Mouse (Mus musculus) bone marrow, adult 2 months (tissue): ENCODE measurements around the gene Pde4d. TPM values are rescaled to one million over a fixed set of nuclear protein-coding genes. Genes with fewer than 3 reads are reported as not detected.

Experiments used
- H3K27ac ChIP-seq: fragments of 200-500 bp; 2 replicates; pipeline ENCODE4 v1.5.1; 2012; ENCODE audit warnings: low read depth, mild to moderate bottlenecking, control low read depth, inconsistent platforms, low read length; ENCODE audit not compliant: control insufficient read depth, poor library complexity, insufficient read depth
- H3K4me1 ChIP-seq: fragments of 200-500 bp; 2 replicates; pipeline ENCODE4 v1.6.1; 2011; ENCODE audit warnings: low read length; ENCODE audit not compliant: control insufficient read depth, insufficient read depth
- H3K4me3 ChIP-seq: fragments of 200-500 bp; replicated peaks from 2 replicates; pipeline ENCODE3; 2011; ENCODE audit warnings: mild to moderate bottlenecking, low read depth, low read length, control low read depth; ENCODE audit not compliant: control insufficient read depth
- CTCF ChIP-seq: fragments of 200-500 bp; IDR thresholded peaks from 2 replicates; pipeline ENCODE4 v1.5.1; 2011; ENCODE audit warnings: low read length, control low read depth; ENCODE audit not compliant: control insufficient read depth, insufficient read depth
- POLR2A ChIP-seq: fragments of 200-500 bp; IDR thresholded peaks from 2 replicates; pipeline ENCODE4 v1.6.1; 2011; ENCODE audit warnings: low read depth, mild to moderate bottlenecking, control low read depth, low read length, borderline replicate concordance; ENCODE audit not compliant: control insufficient read depth
- WGBS: fragments of 180-500 bp; shearing (Covaris S2); methylation state at CpG from one replicate; pipeline ENCODE4 v1.1.7; 2018; 5-methylcytosine and 5-hydroxymethylcytosine counted together
- polyA plus RNA-seq: library from polyadenylated mRNA; stranded (reverse); fragments of >200 nt; gene quantifications from 2 replicates; pipeline ENCODE4 v1.2.4, GENCODE M21; 2011; ENCODE audit warnings: low replicate concordance; ENCODE audit not compliant: missing spikeins, insufficient read depth, insufficient read length

Pde4d gene
- polyA plus RNA-seq, 1 experiment: 17.6 TPM

DNA sequence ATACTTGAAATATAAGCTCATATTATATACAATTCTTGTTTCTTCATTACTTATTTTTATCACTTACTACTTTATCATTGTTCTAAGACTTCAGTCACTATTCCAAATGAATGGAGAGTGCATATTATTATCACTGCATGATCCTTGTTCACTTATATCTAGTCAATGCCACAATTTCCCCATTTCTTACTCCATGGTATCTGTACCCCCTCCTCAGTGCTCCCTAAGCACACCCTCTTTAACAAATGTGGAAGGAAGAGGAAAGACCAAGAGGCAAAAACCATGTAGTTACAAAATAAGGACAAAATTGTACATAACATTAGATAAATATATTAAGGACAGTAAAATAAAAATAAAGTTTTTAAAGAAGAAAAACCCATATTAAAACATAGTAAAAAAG, 216.8 kb downstream of the Pde4d start:
- Histone ChIP-seq H3K4me1 (no peaks in the 10 kb centered on the region), H3K4me3 (no peak overlapping the region), H3K27ac (no peak overlapping the region)
- TF ChIP-seq CTCF: no peak
- TF ChIP-seq POLR2A: no peak

DNA sequence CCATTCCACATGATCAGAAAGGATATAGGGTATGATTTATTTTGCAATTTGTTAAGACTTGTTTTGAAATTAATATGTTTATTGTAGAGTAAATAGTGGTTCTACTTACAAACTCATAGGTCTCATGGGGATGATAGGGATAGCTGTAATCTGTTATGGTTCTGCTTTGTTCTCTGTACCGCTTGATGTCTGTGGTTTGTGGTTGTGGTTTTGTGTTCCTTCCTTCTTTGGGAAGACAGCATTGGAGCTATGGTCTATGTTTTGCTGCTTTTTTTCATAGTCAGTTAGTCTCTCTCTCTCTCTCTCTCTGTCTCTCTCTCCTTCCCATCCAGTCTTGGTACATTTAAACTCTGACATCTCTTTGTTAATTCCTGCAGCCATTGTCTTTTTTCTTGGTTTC, 217.3 kb downstream of the Pde4d start:
- no peaks in the 10 kb centered on the region for H3K4me1 ChIP-seq
- no peak overlapping the region for H3K4me3 ChIP-seq
- H3K27ac ChIP-seq: no peak overlapping the region
- TF ChIP-seq POLR2A (no peak), CTCF (no peak)
- WGBS: 0% methylated on average over 1 of the region's 1 CpGs

DNA sequence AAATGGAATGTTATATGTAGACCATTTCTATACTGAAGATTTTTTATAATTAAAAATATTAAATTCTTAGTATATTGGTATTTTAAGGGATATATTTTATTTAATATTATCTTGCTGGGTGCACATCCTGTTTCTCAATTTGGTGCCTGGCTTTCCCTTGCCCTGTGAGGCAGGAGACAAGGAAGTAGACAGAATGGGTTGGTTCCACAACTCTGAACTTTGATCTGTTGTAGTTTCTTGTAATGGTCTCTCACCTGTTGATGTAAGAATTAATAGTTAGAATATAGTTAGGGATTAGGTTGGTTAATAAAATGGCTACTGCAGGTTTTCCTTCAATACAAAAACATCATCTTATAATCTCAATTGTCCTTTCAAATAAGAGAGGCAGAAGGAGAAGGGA, 227.3 kb downstream of the Pde4d start:
- Histone ChIP-seq H3K4me3 (no peak overlapping the region), H3K4me1 (no peaks in the 10 kb centered on the region), H3K27ac (no peak overlapping the region)
- TF ChIP-seq CTCF (no peak), POLR2A (no peak)

DNA sequence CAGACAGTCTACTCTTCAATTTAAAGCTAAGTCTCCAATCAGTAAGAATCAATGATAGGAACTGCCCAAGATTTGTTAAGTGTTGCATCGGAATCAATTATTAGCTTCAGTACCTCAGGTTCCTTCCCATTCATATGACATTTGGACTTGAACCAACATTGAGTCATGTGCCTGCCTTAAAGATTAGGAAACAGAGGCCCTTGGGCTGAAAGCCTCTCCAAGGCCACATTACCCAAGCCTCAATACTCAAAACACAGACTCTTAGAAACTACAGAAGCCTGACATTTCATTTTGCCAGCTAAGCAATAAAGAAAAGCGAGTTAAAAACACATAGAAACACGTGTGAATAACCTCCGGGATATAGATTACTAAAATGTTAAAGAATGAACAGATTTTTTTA, 233.3 kb downstream of the Pde4d start:
- WGBS: 78% methylated on average over 4 of the region's 4 CpGs
- H3K4me3 ChIP-seq: no peak overlapping the region
- peaks cover 2% of the 10 kb centered on the region for H3K4me1 ChIP-seq
- no peak overlapping the region for H3K27ac ChIP-seq
- TF ChIP-seq CTCF (no peak), POLR2A (no peak)

- H3K27ac ChIP-seq: no peak overlapping the region
- H3K4me3 ChIP-seq: no peak overlapping the region
- 77% methylated on average over 7 of the region's 7 CpGs for WGBS
- TF ChIP-seq CTCF: no peak
- TF ChIP-seq POLR2A: no peak
- peaks cover 2% of the 10 kb centered on the region for H3K4me1 ChIP-seq
Measured at GRCm38 (mm10) chr13:108685817-108686216, 236.1 kb downstream of the Pde4d start.

DNA sequence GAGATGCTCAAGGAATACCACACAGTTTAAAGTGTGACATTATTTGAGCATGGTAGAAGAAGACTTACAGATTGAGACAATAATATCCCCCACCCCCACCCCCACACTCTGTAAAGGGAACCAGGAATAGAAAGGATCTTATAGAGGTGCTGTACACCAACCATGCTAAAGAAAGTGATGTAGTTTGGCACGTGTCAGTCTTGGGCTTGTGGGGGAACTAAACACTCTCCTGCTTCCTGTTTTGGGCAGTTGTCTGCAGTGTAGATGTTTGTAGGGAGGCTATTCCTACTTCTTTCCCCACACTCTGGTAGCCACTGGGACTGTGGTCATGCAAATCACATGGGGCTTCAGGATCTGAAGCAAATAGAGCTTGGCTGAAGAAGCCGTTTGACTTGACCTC, 236.5 kb downstream of the Pde4d start:
- Histone ChIP-seq H3K4me1 (peaks cover 2% of the 10 kb centered on the region), H3K4me3 (no peak overlapping the region), H3K27ac (no peak overlapping the region; the same call in 1 of the 2 replicates)
- TF ChIP-seq POLR2A: no peak
- TF ChIP-seq CTCF: no peak
- WGBS: 28% methylated on average over 2 of the region's 2 CpGs

GRCm38 (mm10) chr13:108686807-108687206, 237.1 kb downstream of the Pde4d start:
- no peak overlapping the region for H3K4me3 ChIP-seq
- WGBS: 2% methylated on average over 4 of the region's 4 CpGs
- peaks cover 2% of the 10 kb centered on the region for H3K4me1 ChIP-seq
- TF ChIP-seq CTCF (no peak), POLR2A (no peak)
- no peak overlapping the region; the same call in 1 of the 2 replicates for H3K27ac ChIP-seq

DNA sequence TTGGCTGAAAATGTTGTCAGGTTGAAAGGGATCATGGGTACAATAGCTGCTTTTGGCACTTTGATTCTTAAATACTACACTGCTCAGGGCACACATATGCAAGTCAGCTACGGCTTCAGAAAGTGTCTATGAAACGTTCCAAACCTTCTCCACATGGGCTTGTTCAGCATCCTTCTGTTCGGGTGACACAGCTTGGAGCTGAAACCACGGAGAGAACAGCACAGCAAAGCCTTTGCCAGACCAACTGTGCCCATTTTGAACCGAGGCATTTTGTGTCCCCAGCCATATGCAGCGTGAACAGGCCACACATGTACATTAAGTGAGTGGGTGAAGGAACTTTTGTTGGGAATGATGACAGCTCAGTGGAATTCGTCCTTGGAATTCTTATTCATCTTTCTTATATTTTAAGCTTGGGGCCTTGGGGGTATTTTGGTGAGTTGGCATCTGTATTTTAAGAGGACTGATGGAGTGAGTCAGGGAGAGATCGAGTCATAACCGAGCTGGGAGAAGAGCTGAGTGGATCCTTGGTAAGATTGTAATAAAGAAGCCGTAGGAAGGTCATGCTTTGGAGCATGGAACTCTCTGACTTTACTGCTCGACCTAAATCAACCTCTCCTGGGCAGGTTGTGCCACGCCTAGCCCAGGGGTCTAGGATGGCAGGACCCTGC, 243.3 kb downstream of the Pde4d start:
- TF ChIP-seq CTCF (no peak), POLR2A (no peak)
- WGBS: 72% methylated on average over 12 of the region's 12 CpGs
- H3K4me3 ChIP-seq: no peak overlapping the region
- H3K27ac ChIP-seq: no peak overlapping the region
- no peaks in the 10 kb centered on the region for H3K4me1 ChIP-seq

DNA sequence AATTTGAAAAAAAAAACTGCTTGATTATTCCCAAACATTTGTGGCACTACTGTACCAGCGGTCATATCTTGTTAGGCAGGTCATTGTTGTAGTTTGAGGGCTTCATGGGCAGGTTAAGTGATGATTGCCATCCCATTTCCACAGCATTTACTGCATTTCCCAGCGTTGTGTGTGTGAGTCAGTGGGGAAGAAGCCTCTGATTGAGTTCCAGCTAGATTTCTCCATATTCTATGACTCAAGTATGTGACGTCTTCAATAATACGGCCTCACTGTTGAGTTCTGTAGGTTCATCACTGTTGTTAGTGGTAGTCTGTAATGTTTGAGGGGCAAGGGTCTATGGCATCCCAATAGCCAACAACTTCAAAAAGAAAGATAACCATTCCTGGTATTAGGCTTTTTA, 255.7 kb downstream of the Pde4d start:
- Histone ChIP-seq H3K4me1 (no peaks in the 10 kb centered on the region), H3K4me3 (no peak overlapping the region), H3K27ac (no peak overlapping the region)
- TF ChIP-seq POLR2A (no peak), CTCF (no peak)
- 84% methylated on average over 4 of the region's 4 CpGs for WGBS
